Mouse (Mus musculus): ENCODE measurements at regions not wholly inside any gene's neighbourhood (a gene's known extent, or its start where the extent isn't known, plus 50 kb on each side); places are given as distances from the start of the nearest gene placed in this dataset.

GRCm38 (mm10) chr16:53480664-53481063 lies 1026.8 kb upstream of the Alcam start:
- no peak for DNase-seq (ENCODE audit: low spot score in 2 of 2)

GRCm38 (mm10) chr16:53439511-53439910 lies 985.6 kb upstream of the Alcam start:
- no peak for DNase-seq (ENCODE audit: low spot score in 2 of 2)

- no peak for DNase-seq (ENCODE audit: low spot score in 2 of 2)
Measured at GRCm38 (mm10) chr16:53418416-53418815, 964.5 kb upstream of the Alcam start.

- no peak for DNase-seq (ENCODE audit: low spot score in 2 of 2)
Measured at GRCm38 (mm10) chr16:53385176-53385575, 931.3 kb upstream of the Alcam start.

- no peak for DNase-seq (ENCODE audit: low spot score in 2 of 2)
Measured at GRCm38 (mm10) chr16:53342153-53342552, 888.3 kb upstream of the Alcam start.

- no peak for DNase-seq (ENCODE audit: low spot score in 2 of 2)
Measured at GRCm38 (mm10) chr16:53326353-53326752, 872.5 kb upstream of the Alcam start.

GRCm38 (mm10) chr16:53292081-53292480 lies 838.2 kb upstream of the Alcam start:
- DNase-seq (ENCODE audit: low spot score in 2 of 2) = no peak

- DNase-seq (ENCODE audit: low spot score in 2 of 2) = no peak
Measured at GRCm38 (mm10) chr16:53282014-53282413, 828.1 kb upstream of the Alcam start.

- peak; percentile 60 to 62 for DNase-seq (ENCODE audit: low spot score in 2 of 2)
Measured at GRCm38 (mm10) chr16:53266116-53266515, 812.2 kb upstream of the Alcam start.

- no peak for DNase-seq (ENCODE audit: low spot score in 2 of 2)
Measured at GRCm38 (mm10) chr16:53245365-53245764, 791.5 kb upstream of the Alcam start.

- no peak for DNase-seq (ENCODE audit: low spot score in 2 of 2)
Measured at GRCm38 (mm10) chr16:53242126-53242537, 788.3 kb upstream of the Alcam start.

GRCm38 (mm10) chr16:53218886-53219285 lies 765.0 kb upstream of the Alcam start:
- no peak for DNase-seq (ENCODE audit: low spot score in 2 of 2)

- no peak for DNase-seq (ENCODE audit: low spot score in 2 of 2)
Measured at GRCm38 (mm10) chr16:53201449-53201848, 747.6 kb upstream of the Alcam start.

- no peak for DNase-seq (ENCODE audit: low spot score in 2 of 2)
Measured at GRCm38 (mm10) chr16:53186444-53186843, 732.6 kb upstream of the Alcam start.

GRCm38 (mm10) chr16:53156352-53156751 lies 702.5 kb upstream of the Alcam start:
- DNase-seq (ENCODE audit: low spot score in 2 of 2) = no peak

- DNase-seq (ENCODE audit: low spot score in 2 of 2) = no peak
Measured at GRCm38 (mm10) chr16:53130677-53131076, 676.8 kb upstream of the Alcam start.

- no peak for DNase-seq (ENCODE audit: low spot score in 2 of 2)
Measured at GRCm38 (mm10) chr16:53108726-53109125, 654.9 kb upstream of the Alcam start.

GRCm38 (mm10) chr16:53095396-53095929 lies 641.6 kb upstream of the Alcam start:
- DNase-seq (ENCODE audit: low spot score in 2 of 2) = no peak

GRCm38 (mm10) chr16:53073856-53074568 lies 620.1 kb upstream of the Alcam start:
- no peak for DNase-seq (ENCODE audit: low spot score in 2 of 2)

- no peak for DNase-seq (ENCODE audit: low spot score in 2 of 2)
Measured at GRCm38 (mm10) chr16:53071887-53072682, 618.2 kb upstream of the Alcam start.

- DNase-seq (ENCODE audit: low spot score in 2 of 2) = no peak
Measured at GRCm38 (mm10) chr16:53064151-53064550, 610.3 kb upstream of the Alcam start.

GRCm38 (mm10) chr16:53063061-53063460 lies 609.2 kb upstream of the Alcam start:
- no peak for DNase-seq (ENCODE audit: low spot score in 2 of 2)

GRCm38 (mm10) chr16:53026056-53026455 lies 572.2 kb upstream of the Alcam start:
- DNase-seq (ENCODE audit: low spot score in 2 of 2) = no peak
